Mouse (Mus musculus) testis, adult 2 months (tissue): Measurements from ENCODE around the gene Gdpd1.

Experiments used
- CTCF ChIP-seq: fragments of 200-500 bp; IDR thresholded peaks from 2 replicates; pipeline ENCODE4 v1.5.1; 2012; ENCODE audit warnings: low read depth, mild to moderate bottlenecking, inconsistent platforms, low read length, moderate library complexity; ENCODE audit not compliant: control insufficient read depth, insufficient read depth, insufficient replicate concordance
- POLR2A ChIP-seq: fragments of 200-500 bp; IDR thresholded peaks from 2 replicates; pipeline ENCODE4 v1.6.1; 2012; ENCODE audit warnings: low read depth, mild to moderate bottlenecking, inconsistent platforms, low read length, moderate library complexity; ENCODE audit not compliant: control insufficient read depth

- TF ChIP-seq POLR2A (no peak), CTCF (no peak)
These were observed 63.4 kb downstream of the Gdpd1 start for GRCm38 (mm10) chr11:87010476-87010875.
